Mouse (Mus musculus): ENCODE data around the gene Baz1b. TPM values are rescaled to one million over a fixed set of nuclear protein-coding genes. Genes with fewer than 3 reads are reported as not detected.

The Baz1b gene
- polyA plus RNA-seq, 1 experiment, result 86.6 TPM

GRCm38 (mm10) chr5:135149053-135149819 lies 37.8 kb upstream of the Baz1b start, which contains the start of gene Tbl2:
Gene Tbl2 (plus strand): TSS chr5:135149657.
- Histone ChIP-seq H3K27ac (ENCODE audit: insufficient read depth, low read length) (peak within 1 kb of the TSS; percentile 83), H3K27me3 (ENCODE audit: control insufficient read depth, insufficient read depth, low read length, poor library complexity, severe bottlenecking) (no peaks in the 10 kb centered on the region), H3K4me3 (ENCODE audit: low read depth, low read length) (peak within 1 kb of the TSS; percentile 91), H3K36me3 (ENCODE audit: control insufficient read depth, insufficient read depth, low read length, poor library complexity, severe bottlenecking) (peaks cover 20% of the 10 kb centered on the region), H3K9ac (ENCODE audit: low read depth, poor library complexity, severe bottlenecking) (peak within 1 kb of the TSS; percentile 76), H3K9me3 (replicated peaks; ENCODE audit: control insufficient read depth, insufficient read depth, low read length, poor library complexity, severe bottlenecking) (no peaks in the 10 kb centered on the region), H3K4me1 (ENCODE audit: control insufficient read depth, insufficient read depth, low read length) (no peaks in the 10 kb centered on the region)
- TF ChIP-seq CTCF (IDR thresholded peaks at IDR 0.05; ENCODE audit: low read depth, low read length) (no peak), EP300 (IDR thresholded peaks at IDR 0.05; ENCODE audit: insufficient read depth, low read depth, low read length) (0 out of 2 replicates have a peak, but pooled peaks have one; percentile 43), POLR2A (IDR thresholded peaks at IDR 0.05; ENCODE audit: insufficient read depth, low read length) (peak; percentile 79)

GRCm38 (mm10) chr5:135149820-135150178 lies 37.3 kb upstream of the Baz1b start:
- Histone ChIP-seq H3K4me3 (ENCODE audit: low read depth, low read length) (peak overlapping the region; percentile 91), H3K36me3 (ENCODE audit: control insufficient read depth, insufficient read depth, low read length, poor library complexity, severe bottlenecking) (peaks cover 21% of the 10 kb centered on the region), H3K9me3 (replicated peaks; ENCODE audit: control insufficient read depth, insufficient read depth, low read length, poor library complexity, severe bottlenecking) (no peaks in the 10 kb centered on the region), H3K27ac (ENCODE audit: insufficient read depth, low read length) (no peak overlapping the region), H3K4me1 (ENCODE audit: control insufficient read depth, insufficient read depth, low read length) (no peaks in the 10 kb centered on the region), H3K27me3 (ENCODE audit: control insufficient read depth, insufficient read depth, low read length, poor library complexity, severe bottlenecking) (no peaks in the 10 kb centered on the region), H3K9ac (ENCODE audit: low read depth, poor library complexity, severe bottlenecking) (peak overlapping the region; percentile 76)
- TF ChIP-seq EP300 (IDR thresholded peaks at IDR 0.05; ENCODE audit: insufficient read depth, low read depth, low read length) (no peak), POLR2A (IDR thresholded peaks at IDR 0.05; ENCODE audit: insufficient read depth, low read length) (no peak), CTCF (IDR thresholded peaks at IDR 0.05; ENCODE audit: low read depth, low read length) (no peak)

GRCm38 (mm10) chr5:135156496-135156895 lies 30.6 kb upstream of the Baz1b start:
- TF ChIP-seq CTCF (IDR thresholded peaks at IDR 0.05; ENCODE audit: low read depth, low read length), result peak; percentile 31
- no peak for TF ChIP-seq EP300 (IDR thresholded peaks at IDR 0.05; ENCODE audit: insufficient read depth, low read depth, low read length)
- no peaks in the 10 kb centered on the region for H3K27me3 ChIP-seq (ENCODE audit: control insufficient read depth, insufficient read depth, low read length, poor library complexity, severe bottlenecking)
- no peaks in the 10 kb centered on the region for H3K9me3 ChIP-seq (replicated peaks; ENCODE audit: control insufficient read depth, insufficient read depth, low read length, poor library complexity, severe bottlenecking)
- H3K9ac ChIP-seq (ENCODE audit: low read depth, poor library complexity, severe bottlenecking), result no peak overlapping the region
- no peaks in the 10 kb centered on the region for H3K4me1 ChIP-seq (ENCODE audit: control insufficient read depth, insufficient read depth, low read length)
- no peak overlapping the region for H3K4me3 ChIP-seq (ENCODE audit: low read depth, low read length)
- H3K27ac ChIP-seq (ENCODE audit: insufficient read depth, low read length), result no peak overlapping the region
- H3K36me3 ChIP-seq (ENCODE audit: control insufficient read depth, insufficient read depth, low read length, poor library complexity, severe bottlenecking), result peaks cover 68% of the 10 kb centered on the region

- H3K4me1 ChIP-seq (ENCODE audit: control insufficient read depth, insufficient read depth, low read length), result no peaks in the 10 kb centered on the region
- H3K36me3 ChIP-seq (ENCODE audit: control insufficient read depth, insufficient read depth, low read length, poor library complexity, severe bottlenecking), result peaks cover 39% of the 10 kb centered on the region
- H3K27ac ChIP-seq (ENCODE audit: insufficient read depth, low read length), result no peak overlapping the region
- TF ChIP-seq POLR2A (IDR thresholded peaks at IDR 0.05; ENCODE audit: insufficient read depth, low read length), result no peak
- no peak for TF ChIP-seq EP300 (IDR thresholded peaks at IDR 0.05; ENCODE audit: insufficient read depth, low read depth, low read length)
- no peak for TF ChIP-seq CTCF (IDR thresholded peaks at IDR 0.05; ENCODE audit: low read depth, low read length)
- no peak overlapping the region for H3K4me3 ChIP-seq (ENCODE audit: low read depth, low read length)
- H3K9me3 ChIP-seq (replicated peaks; ENCODE audit: control insufficient read depth, insufficient read depth, low read length, poor library complexity, severe bottlenecking), result no peaks in the 10 kb centered on the region
- H3K9ac ChIP-seq (ENCODE audit: low read depth, poor library complexity, severe bottlenecking), result no peak overlapping the region
- H3K27me3 ChIP-seq (ENCODE audit: control insufficient read depth, insufficient read depth, low read length, poor library complexity, severe bottlenecking), result no peaks in the 10 kb centered on the region
Observed at GRCm38 (mm10) chr5:135161221-135161620, 25.8 kb upstream of the Baz1b start.

GRCm38 (mm10) chr5:135161650-135162049 lies 25.4 kb upstream of the Baz1b start:
- no peaks in the 10 kb centered on the region for H3K9me3 ChIP-seq (replicated peaks; ENCODE audit: control insufficient read depth, insufficient read depth, low read length, poor library complexity, severe bottlenecking)
- H3K27ac ChIP-seq (ENCODE audit: insufficient read depth, low read length), result no peak overlapping the region
- no peaks in the 10 kb centered on the region for H3K4me1 ChIP-seq (ENCODE audit: control insufficient read depth, insufficient read depth, low read length)
- H3K27me3 ChIP-seq (ENCODE audit: control insufficient read depth, insufficient read depth, low read length, poor library complexity, severe bottlenecking), result no peaks in the 10 kb centered on the region
- peaks cover 35% of the 10 kb centered on the region for H3K36me3 ChIP-seq (ENCODE audit: control insufficient read depth, insufficient read depth, low read length, poor library complexity, severe bottlenecking)
- TF ChIP-seq POLR2A (IDR thresholded peaks at IDR 0.05; ENCODE audit: insufficient read depth, low read length) (no peak), EP300 (IDR thresholded peaks at IDR 0.05; ENCODE audit: insufficient read depth, low read depth, low read length) (no peak)
- no peak overlapping the region for H3K9ac ChIP-seq (ENCODE audit: low read depth, poor library complexity, severe bottlenecking)
- H3K4me3 ChIP-seq (ENCODE audit: low read depth, low read length), result no peak overlapping the region

- H3K9me3 ChIP-seq (replicated peaks; ENCODE audit: control insufficient read depth, insufficient read depth, low read length, poor library complexity, severe bottlenecking), result no peaks in the 10 kb centered on the region
- peaks cover 31% of the 10 kb centered on the region for H3K36me3 ChIP-seq (ENCODE audit: control insufficient read depth, insufficient read depth, low read length, poor library complexity, severe bottlenecking)
- no peaks in the 10 kb centered on the region for H3K27me3 ChIP-seq (ENCODE audit: control insufficient read depth, insufficient read depth, low read length, poor library complexity, severe bottlenecking)
- H3K9ac ChIP-seq (ENCODE audit: low read depth, poor library complexity, severe bottlenecking), result no peak overlapping the region
- H3K4me3 ChIP-seq (ENCODE audit: low read depth, low read length), result no peak overlapping the region
- no peak for TF ChIP-seq CTCF (IDR thresholded peaks at IDR 0.05; ENCODE audit: low read depth, low read length)
- no peak for TF ChIP-seq POLR2A (IDR thresholded peaks at IDR 0.05; ENCODE audit: insufficient read depth, low read length)
- no peak for TF ChIP-seq EP300 (IDR thresholded peaks at IDR 0.05; ENCODE audit: insufficient read depth, low read depth, low read length)
- H3K4me1 ChIP-seq (ENCODE audit: control insufficient read depth, insufficient read depth, low read length), result no peaks in the 10 kb centered on the region
- no peak overlapping the region for H3K27ac ChIP-seq (ENCODE audit: insufficient read depth, low read length)
Observed at GRCm38 (mm10) chr5:135162361-135162760, 24.7 kb upstream of the Baz1b start.
